Mouse (Mus musculus) liver, adult 2 months (tissue): Measurements from ENCODE around the gene Iah1.
A peak's percentile ranks its signal among the peaks of the same experiment; 100 is the strongest.

Source experiments
- CTCF ChIP-seq: fragments of 200-500 bp; IDR thresholded peaks from 2 replicates; pipeline ENCODE4 v1.5.1; 2011; ENCODE audit warnings: low read depth, low read length, control low read depth
- POLR2A ChIP-seq: fragments of 200-500 bp; IDR thresholded peaks from 2 replicates; pipeline ENCODE4 v1.6.1; 2011; ENCODE audit warnings: low read length, control low read depth; ENCODE audit not compliant: insufficient read depth; ENCODE audit errors: extremely low read depth

GRCm38 (mm10) chr12:21373100-21373819 is 57.1 kb downstream of the Iah1 start, which contains the start of gene Adam17:
- TF ChIP-seq POLR2A = peak; percentile 69
- TF ChIP-seq CTCF = peak; percentile 69
